Mouse (Mus musculus) lung, embryonic 14.5 days (tissue): ENCODE measurements around the gene Syndig1. TPM values are rescaled to one million over a fixed set of nuclear protein-coding genes. Genes with fewer than 3 reads are reported as not detected.

Experiments
- ATAC-seq: fragments of 200-750 bp; cut with Nextera tagmentation; 2 replicates; pipeline ENCODE4 v1.8.0; 2017; ENCODE audit warnings: mild to moderate bottlenecking, moderate TSS enrichment, moderate library complexity; ENCODE audit not compliant: insufficient read depth
- DNase-seq: peaks from one replicate; pipeline ENCODE4 v3.0.0-alpha.2; 2015
- H3K27ac ChIP-seq: fragments of 300-500 bp; sonication (generic); 2 replicates; pipeline ENCODE4 v1.5.1; 2014; ENCODE audit warnings: low read depth, mild to moderate bottlenecking, moderate library complexity
- H3K27me3 ChIP-seq: fragments of 300-500 bp; sonication (generic); 2 replicates; pipeline ENCODE4 v1.6.1; 2014; ENCODE audit warnings: low read length, control low read depth; ENCODE audit not compliant: insufficient read depth
- H3K36me3 ChIP-seq: fragments of 300-500 bp; sonication (generic); 2 replicates; pipeline ENCODE4 v1.6.1; 2014; ENCODE audit warnings: control low read depth; ENCODE audit not compliant: insufficient read depth
- H3K4me1 ChIP-seq: fragments of 300-500 bp; sonication (generic); 2 replicates; pipeline ENCODE4 v1.6.1; 2014; ENCODE audit warnings: antibody characterized with exemption, control low read depth; ENCODE audit not compliant: insufficient read depth
- H3K4me2 ChIP-seq: fragments of 300-500 bp; sonication (generic); 2 replicates; pipeline ENCODE4 v1.6.1; 2014; ENCODE audit warnings: mild to moderate bottlenecking
- H3K4me3 ChIP-seq: fragments of 300-500 bp; sonication (generic); 2 replicates; pipeline ENCODE4 v1.5.1; 2014; ENCODE audit warnings: low read depth, low read length
- H3K9ac ChIP-seq: fragments of 300-500 bp; sonication (generic); 2 replicates; pipeline ENCODE4 v1.6.1; 2014
- H3K9me3 ChIP-seq: fragments of 300-500 bp; sonication (generic); 2 replicates; pipeline ENCODE4 v1.6.1; 2016; ENCODE audit warnings: low read depth, low read length, control low read depth
- CTCF ChIP-seq: IDR thresholded peaks from 2 replicates; pipeline ENCODE4 v1.5.1; 2016; ENCODE audit warnings: antibody characterized with exemption, low read depth
- WGBS: fragments of 180-500 bp; shearing (Covaris S2); extraction: QIAGEN DNeasy Blood & Tissue Kit; methylation state at CpG from one replicate; pipeline ENCODE4 v1.1.7; 2014; 5-methylcytosine and 5-hydroxymethylcytosine counted together
- polyA plus RNA-seq: library from polyadenylated mRNA; unstranded; fragments of >200 nt; fragmentation: Nextera tagmentation; extraction: Ambion mirVana; gene quantifications from 2 replicates; pipeline ENCODE4 v1.2.1, GENCODE M21; 2014

The Syndig1 gene
- polyA plus RNA-seq, 1 experiment from 2014 or later: 4.2 TPM

- Histone ChIP-seq H3K9me3 (no peaks in the 10 kb centered on the region), H3K36me3 (no peaks in the 10 kb centered on the region), H3K27me3 (no peaks in the 10 kb centered on the region), H3K27ac (no peak overlapping the region), H3K4me2 (no peak overlapping the region), H3K4me1 (no peaks in the 10 kb centered on the region), H3K4me3 (no peak overlapping the region), H3K9ac (no peak overlapping the region)
- 35% methylated on average over 2 of the region's 2 CpGs for WGBS
- peak; percentile 93 for ATAC-seq
- peak; percentile 70 for TF ChIP-seq CTCF
- DNase-seq: peak; percentile 75
These were observed 194.9 kb downstream of the Syndig1 start for GRCm38 (mm10) chr2:150023873-150024339.

- Histone ChIP-seq H3K4me3 (no peak overlapping the region), H3K4me2 (no peak overlapping the region), H3K27me3 (no peaks in the 10 kb centered on the region), H3K27ac (no peak overlapping the region), H3K36me3 (no peaks in the 10 kb centered on the region), H3K9ac (no peak overlapping the region), H3K4me1 (no peaks in the 10 kb centered on the region), H3K9me3 (no peaks in the 10 kb centered on the region)
- no peak for TF ChIP-seq CTCF
- ATAC-seq (no peak), DNase-seq (no peak)
- WGBS: 86% methylated on average over 7 of the region's 7 CpGs
These were observed 214.5 kb downstream of the Syndig1 start for GRCm38 (mm10) chr2:150043531-150043930.

Other genes starting within 250 kb of the Syndig1 start
- not detected in 2 replicates for gene C530025M09Rik, start 2.0 kb downstream of the Syndig1 start, polyA plus RNA-seq